In genomic region chr1:54877423-54878073, GRCm38 (mm10) we compare ENCODE assay signal across 23 mouse cellular contexts. TPM values are rescaled to one million over a fixed set of nuclear protein-coding genes. Genes with fewer than 3 reads are reported as not detected.
A peak's percentile ranks its signal among the peaks of the same experiment; 100 is the strongest.
DNase-seq lines count a peak whose midpoint lies in the region; ATAC-seq lines count a peak whose summit lies in the region.
"Had no signal": no experiment of that assay in that cellular context is flagged by ENCODE, and none has a peak within 500 bp of the region (broad histone marks: within the 10 kb centered on the region; RNA-seq: fewer than 3 reads in every experiment).

No protein-coding gene starts in this region.

- H3K36me3 ChIP-seq in midbrain, embryonic 16.5 days (ENCODE audit: control insufficient read depth, insufficient read depth, low read length): no peaks in the 10 kb centered on the region
- no peaks in the 10 kb centered on the region for H3K36me3 ChIP-seq in midbrain, embryonic 14.5 days (ENCODE audit: control insufficient read depth, insufficient read depth, low read length)
- no peaks in the 10 kb centered on the region for H3K36me3 ChIP-seq in forebrain, embryonic 15.5 days
- no peaks in the 10 kb centered on the region for H3K36me3 ChIP-seq in hindbrain, embryonic 13.5 days
- no peaks in the 10 kb centered on the region for H3K36me3 ChIP-seq in kidney, embryonic 16.5 days (ENCODE audit: insufficient read depth, low read length)
- H3K36me3 ChIP-seq: embryonic facial prominence, embryonic 10.5 days; hindbrain, embryonic 12.5 days had no signal

- H3K9ac ChIP-seq in midbrain, embryonic 16.5 days (ENCODE audit: low read depth, low read length): no peak overlapping the region
- no peak overlapping the region for H3K9ac ChIP-seq in midbrain, embryonic 14.5 days (replicated peaks; ENCODE audit: low read length)
- H3K9ac ChIP-seq in forebrain, embryonic 15.5 days (replicated peaks): no peak overlapping the region
- H3K9ac ChIP-seq in hindbrain, embryonic 13.5 days: no peak overlapping the region
- H3K9ac ChIP-seq in kidney, embryonic 16.5 days (replicated peaks; ENCODE audit: low read length): no peak overlapping the region
- H3K9ac ChIP-seq: hindbrain, embryonic 12.5 days; limb, embryonic 13.5 days; liver, embryonic 14.5 days had no signal

- no peak overlapping the region for H3K4me3 ChIP-seq in midbrain, embryonic 16.5 days (ENCODE audit: low read depth, low read length)
- no peak overlapping the region for H3K4me3 ChIP-seq in midbrain, embryonic 14.5 days (replicated peaks; ENCODE audit: low read depth, low read length)
- H3K4me3 ChIP-seq in forebrain, embryonic 15.5 days: no peak overlapping the region
- H3K4me3 ChIP-seq in hindbrain, embryonic 13.5 days: no peak overlapping the region
- H3K4me3 ChIP-seq in kidney, embryonic 16.5 days (ENCODE audit: low read length): no peak overlapping the region
- H3K4me3 ChIP-seq: embryonic facial prominence, embryonic 10.5 days; gastrocnemius, adult 2 months; hindbrain, embryonic 12.5 days; limb, embryonic 13.5 days had no signal

- no peak overlapping the region for H3K4me2 ChIP-seq in midbrain, embryonic 16.5 days (ENCODE audit: low read length)
- H3K4me2 ChIP-seq in midbrain, embryonic 14.5 days (ENCODE audit: low read length): no peak overlapping the region
- peak overlapping the region; percentile 27 for H3K4me2 ChIP-seq in forebrain, embryonic 15.5 days (replicated peaks)
- H3K4me2 ChIP-seq in hindbrain, embryonic 13.5 days: no peak overlapping the region
- H3K4me2 ChIP-seq in kidney, embryonic 16.5 days (replicated peaks; ENCODE audit: low read depth, low read length): no peak overlapping the region
- H3K4me2 ChIP-seq: heart, embryonic 11.5 days; hindbrain, embryonic 12.5 days; limb, embryonic 13.5 days had no signal

- no peaks in the 10 kb centered on the region for H3K4me1 ChIP-seq in midbrain, embryonic 16.5 days (ENCODE audit: control insufficient read depth, insufficient read depth, low read length)
- no peaks in the 10 kb centered on the region for H3K4me1 ChIP-seq in midbrain, embryonic 14.5 days (ENCODE audit: control insufficient read depth, insufficient read depth, low read length)
- H3K4me1 ChIP-seq in forebrain, embryonic 15.5 days: peaks cover 17% of the 10 kb centered on the region
- H3K4me1 ChIP-seq in hindbrain, embryonic 13.5 days (replicated peaks): no peaks in the 10 kb centered on the region
- H3K4me1 ChIP-seq in kidney, embryonic 16.5 days (ENCODE audit: insufficient read depth, low read length): 0 out of 2 replicates have a peak, but pooled peaks cover 6% of the 10 kb centered on the region

- no peak for ATAC-seq in midbrain, embryonic 16.5 days
- no peak for ATAC-seq in midbrain, embryonic 14.5 days (ENCODE audit: low FRiP score, low TSS enrichment)
- peak; percentile 70; the same call in 1 of the 2 replicates for ATAC-seq in forebrain, embryonic 15.5 days (replicated peaks)
- ATAC-seq in hindbrain, embryonic 13.5 days (ENCODE audit: low FRiP score): no peak
- ATAC-seq in cerebellum, adult (ENCODE audit: insufficient number of reproducible peaks, low FRiP score, low TSS enrichment): no peak
- ATAC-seq in kidney, embryonic 16.5 days (ENCODE audit: low FRiP score, low TSS enrichment): no peak

- H3K9me3 ChIP-seq in midbrain, embryonic 16.5 days (replicated peaks; ENCODE audit: control insufficient read depth, low read length, poor library complexity, severe bottlenecking): no peaks in the 10 kb centered on the region
- H3K9me3 ChIP-seq in midbrain, embryonic 14.5 days (ENCODE audit: control insufficient read depth, low read length): no peaks in the 10 kb centered on the region
- H3K9me3 ChIP-seq in forebrain, embryonic 15.5 days: no peaks in the 10 kb centered on the region
- H3K9me3 ChIP-seq in hindbrain, embryonic 13.5 days: no peaks in the 10 kb centered on the region
- H3K9me3 ChIP-seq in kidney, embryonic 16.5 days (ENCODE audit: low read length): no peaks in the 10 kb centered on the region
- H3K9me3 ChIP-seq: embryonic facial prominence, embryonic 10.5 days; hindbrain, embryonic 12.5 days; limb, embryonic 13.5 days had no signal

- 61% methylated on average over 10 of the region's 10 CpGs for WGBS in midbrain, embryonic 16.5 days
- 80% methylated on average over 10 of the region's 10 CpGs for WGBS in midbrain, embryonic 14.5 days
- 10% methylated on average over 10 of the region's 10 CpGs for WGBS in forebrain, embryonic 15.5 days
- 74% methylated on average over 10 of the region's 10 CpGs for WGBS in hindbrain, embryonic 13.5 days
- WGBS in kidney, embryonic 16.5 days: 65% methylated on average over 10 of the region's 10 CpGs

- DNase-seq in midbrain, embryonic 14.5 days: no peak
- DNase-seq in brain, adult 2 months (ENCODE audit: low read depth, low spot score): peak; percentile 36
- DNase-seq: adrenal gland, adult 8-10 months; cerebellum, adult 2 months; cerebellum, postnatal 36 days; gastrocnemius, adult 2 months; heart, postnatal 10 days; kidney, adult 9 months; kidney, postnatal 4 days; layer of hippocampus, adult 9-11 months; lung, postnatal 14 days; right cerebral cortex, adult 18-20 months; thymus, postnatal 25 days had no signal

- H3K27ac ChIP-seq in midbrain, embryonic 16.5 days (ENCODE audit: low read length): 0 out of 2 replicates have a peak overlapping the region, but pooled peaks have one; percentile 13
- no peak overlapping the region for H3K27ac ChIP-seq in midbrain, embryonic 14.5 days (replicated peaks; ENCODE audit: low read depth, low read length)
- peak overlapping the region; percentile 47 for H3K27ac ChIP-seq in forebrain, embryonic 15.5 days (replicated peaks)
- H3K27ac ChIP-seq in hindbrain, embryonic 13.5 days: no peak overlapping the region
- H3K27ac ChIP-seq in kidney, embryonic 16.5 days (ENCODE audit: low read length): no peak overlapping the region
- H3K27ac ChIP-seq: embryonic facial prominence, embryonic 10.5 days; gastrocnemius, adult 2 months; hindbrain, embryonic 12.5 days; limb, embryonic 13.5 days; liver, embryonic 14.5 days had no signal

- no peaks in the 10 kb centered on the region for H3K27me3 ChIP-seq in midbrain, embryonic 16.5 days (ENCODE audit: control insufficient read depth, insufficient read depth, low read depth, low read length)
- H3K27me3 ChIP-seq in midbrain, embryonic 14.5 days (ENCODE audit: control insufficient read depth, insufficient read depth, low read length): no peaks in the 10 kb centered on the region
- H3K27me3 ChIP-seq in forebrain, embryonic 15.5 days: no peaks in the 10 kb centered on the region
- H3K27me3 ChIP-seq in hindbrain, embryonic 13.5 days: no peaks in the 10 kb centered on the region
- H3K27me3 ChIP-seq in kidney, embryonic 16.5 days (ENCODE audit: insufficient read depth, low read length): no peaks in the 10 kb centered on the region
- H3K27me3 ChIP-seq: hindbrain, embryonic 12.5 days; limb, embryonic 13.5 days had no signal

RNA-seq across cellular contexts. Expression of gene Ankrd44, which starts 48.6 kb away (rescaled TPM):
- 29.9 and 31.4 TPM in 2 replicates for polyA plus RNA-seq in midbrain, embryonic 16.5 days (2015; fragmentation: Nextera tagmentation; extraction: Ambion mirVana)
- polyA plus RNA-seq in midbrain, embryonic 14.5 days (2014; fragmentation: Nextera tagmentation; extraction: Ambion mirVana): 37.0 and 39.1 TPM in 2 replicates
- 21.5 and 24.1 TPM in 2 replicates for polyA plus RNA-seq in forebrain, embryonic 15.5 days (2015; fragmentation: Nextera tagmentation; extraction: Ambion mirVana)
- polyA plus RNA-seq in hindbrain, embryonic 13.5 days (2015; fragmentation: Nextera tagmentation; extraction: Ambion mirVana): 20.9 and 21.1 TPM in 2 replicates
- polyA plus RNA-seq in kidney, embryonic 16.5 days (2015; fragmentation: Nextera tagmentation; extraction: Ambion mirVana): 6.6 and 6.8 TPM in 2 replicates

Comparison
In these comparisons a context has a peak if more than half of its experiments do, and no peak if none do; other contexts are left out.
1. H3K27ac ChIP-seq: peak in midbrain, embryonic 16.5 days (single experiment) and forebrain, embryonic 15.5 days (single experiment); none in midbrain, embryonic 14.5 days (single experiment), hindbrain, embryonic 13.5 days (single experiment) and kidney, embryonic 16.5 days (single experiment).